Mouse (Mus musculus) gastrocnemius, postnatal 10 days (tissue): ENCODE results near the gene Efcab7. TPM values are rescaled to one million over a fixed set of nuclear protein-coding genes. Genes with fewer than 3 reads are reported as not detected.

Experiments
- DNase-seq: peaks from one replicate; pipeline ENCODE4 v3.0.0; 2021; ENCODE audit warnings: mixed read lengths
- total RNA-seq, 2 experiments: library from RNA; stranded (reverse); gene quantifications; 2 replicates each; pipeline ENCODE4 v1.2.3; 2021

Gene Efcab7
- total RNA-seq, 2 experiments from 2014 or later, result 3.3 to 5.4 TPM

DNA sequence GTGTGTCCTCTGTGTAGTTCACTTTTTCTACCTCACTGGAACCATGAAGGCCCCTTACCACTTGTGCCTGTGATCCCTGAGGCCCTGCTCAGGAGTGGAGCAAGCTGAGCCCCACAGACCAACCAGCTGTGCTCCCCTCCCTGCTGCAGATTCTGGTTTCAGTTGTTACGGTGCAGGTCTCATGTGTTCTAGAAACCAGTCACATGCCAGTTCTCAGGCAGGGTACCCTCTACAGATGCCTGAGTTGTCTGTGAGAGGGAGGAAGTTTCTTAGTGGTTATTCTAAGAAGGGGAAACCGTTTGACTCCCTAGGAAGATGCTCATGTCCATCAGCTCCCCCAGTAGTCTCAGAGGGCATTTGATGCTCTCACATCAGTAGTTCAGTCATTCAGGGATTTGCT, 115.6 kb downstream of the Efcab7 start:
- DNase-seq, result no peak

GRCm38 (mm10) chr4:99945011-99945410, 116.0 kb downstream of the Efcab7 start:
- DNase-seq, result no peak

GRCm38 (mm10) chr4:99946516-99946915, 117.5 kb downstream of the Efcab7 start:
- DNase-seq, result no peak

DNA sequence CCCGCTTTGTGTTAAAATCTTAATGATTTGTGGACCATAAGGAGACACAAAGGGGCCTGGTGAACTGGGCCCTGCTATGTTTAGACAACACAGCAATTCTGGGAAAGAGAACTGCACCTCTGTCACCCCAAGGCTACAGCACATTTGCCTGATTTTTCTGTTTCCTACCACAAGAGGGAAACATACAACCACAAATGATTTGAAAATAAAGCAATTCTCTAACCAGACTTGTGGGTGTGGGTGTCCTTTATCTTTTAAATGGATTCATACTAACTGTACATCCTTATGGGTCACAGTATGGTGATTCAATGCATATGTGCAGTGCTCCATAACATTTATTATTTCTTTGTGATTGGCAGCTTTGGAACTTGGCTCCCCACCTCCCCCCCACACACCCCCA, 118.2 kb downstream of the Efcab7 start:
- DNase-seq, result no peak

DNA sequence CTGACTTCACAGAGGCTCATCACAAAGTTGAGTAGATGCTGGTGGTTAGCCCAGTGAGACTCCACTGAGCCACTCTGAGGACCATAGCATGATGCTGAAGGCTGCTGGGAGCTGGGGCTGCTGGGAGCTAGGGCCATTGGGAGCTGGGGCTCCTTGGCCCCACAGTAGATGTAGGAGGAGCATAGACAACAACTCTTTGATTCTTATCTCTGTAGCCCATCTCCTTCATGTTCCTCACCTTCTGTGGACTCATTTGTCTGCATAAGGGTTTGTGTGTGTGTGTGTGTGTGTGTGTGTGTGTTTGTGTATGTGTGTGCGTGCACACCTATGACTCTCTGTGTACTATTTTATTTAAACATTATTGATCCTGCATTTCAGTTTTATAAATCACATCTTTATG, 118.9 kb downstream of the Efcab7 start:
- DNase-seq, result no peak

DNA sequence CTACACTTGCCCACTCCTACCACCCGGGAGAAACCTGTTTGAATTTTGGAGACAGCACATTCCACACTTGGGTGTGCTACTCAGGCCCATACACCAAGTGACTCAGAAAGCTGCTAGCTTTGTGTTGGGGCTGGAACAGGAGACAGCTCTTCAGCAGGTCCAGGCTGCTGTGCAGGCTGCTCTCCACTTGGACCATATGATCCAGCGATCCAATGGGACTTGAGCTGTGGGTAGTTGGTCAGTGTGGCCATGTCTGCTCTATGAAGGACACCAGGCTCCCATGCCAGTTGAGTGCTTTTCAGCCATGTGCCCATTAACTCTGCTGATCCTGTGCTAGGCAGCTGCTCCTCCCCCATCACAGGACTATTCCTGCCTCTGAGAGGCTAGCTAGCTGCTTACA, 124.9 kb downstream of the Efcab7 start:
- DNase-seq, result no peak

GRCm38 (mm10) chr4:99955396-99955795, 126.4 kb downstream of the Efcab7 start:
- peak; percentile 60 for DNase-seq

DNA sequence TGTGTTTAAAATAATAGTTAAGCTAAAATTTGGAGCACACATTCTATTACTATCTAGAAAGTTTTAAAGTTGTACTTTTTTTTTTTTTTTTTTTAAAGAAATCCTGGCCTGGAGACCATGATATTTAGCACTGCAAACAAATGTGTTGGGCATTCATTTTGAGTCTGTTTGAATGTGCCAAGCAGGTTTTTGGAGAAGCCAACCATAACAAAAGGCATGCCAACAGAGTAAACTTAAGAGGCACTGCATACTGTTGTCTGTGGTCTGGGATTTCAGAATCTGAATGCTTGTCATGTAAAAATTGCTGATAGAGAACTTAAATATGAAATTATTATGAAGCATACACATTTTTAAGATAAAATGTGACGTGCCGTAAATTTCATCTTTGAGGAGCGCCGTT, 128.2 kb downstream of the Efcab7 start:
- DNase-seq, result no peak

- no peak for DNase-seq
Measured at GRCm38 (mm10) chr4:99958084-99958815, 129.3 kb downstream of the Efcab7 start.

- no peak for DNase-seq
Measured at GRCm38 (mm10) chr4:99959308-99959707, 130.3 kb downstream of the Efcab7 start.

Other genes with a start within 250 kb of the Efcab7 start
- 1 to 10 TPM; 4.6 to 4.7 TPM for gene Foxd3, start 172.9 kb upstream of the Efcab7 start, total RNA-seq
- gene Alg6, start 113.5 kb upstream of the Efcab7 start, total RNA-seq, result 10 to 100 TPM; 10.5 to 10.6 TPM
- gene Pgm1, start 100.2 kb downstream of the Efcab7 start, total RNA-seq, result 100 to 1,000 TPM; 757 to 836 TPM
- 1 to 10 TPM; 5.2 to 5.8 TPM for gene Itgb3bp, start 100.6 kb downstream of the Efcab7 start, total RNA-seq